Mouse (Mus musculus): Measurements from ENCODE around the gene 4930590J08Rik.

Gene 4930590J08Rik

GRCm38 (mm10) chr6:91963429-91963828, 60.8 kb downstream of the 4930590J08Rik start:
- DNase-seq (ENCODE audit: low read depth, low spot score): no peak

GRCm38 (mm10) chr6:91965060-91965459, 62.5 kb downstream of the 4930590J08Rik start:
- DNase-seq (ENCODE audit: low read depth, low spot score): no peak

- DNase-seq (ENCODE audit: low read depth, low spot score): no peak
Measured at GRCm38 (mm10) chr6:91966006-91966405, 63.4 kb downstream of the 4930590J08Rik start.

GRCm38 (mm10) chr6:91972201-91972646, 69.6 kb downstream of the 4930590J08Rik start:
- no peak for DNase-seq (ENCODE audit: low read depth, low spot score)

GRCm38 (mm10) chr6:91973972-91974371, 71.4 kb downstream of the 4930590J08Rik start:
- DNase-seq (ENCODE audit: low read depth, low spot score): no peak

- DNase-seq (ENCODE audit: low read depth, low spot score): no peak
Measured at GRCm38 (mm10) chr6:91978371-91979300, 76.0 kb downstream of the 4930590J08Rik start, which contains the start of gene Fgd5. Gene Fgd5 (plus strand): TSS chr6:91978878.

- no peak for DNase-seq (ENCODE audit: low read depth, low spot score)
Measured at GRCm38 (mm10) chr6:91979301-91979996, 76.8 kb downstream of the 4930590J08Rik start.

- DNase-seq (ENCODE audit: low read depth, low spot score): no peak
Measured at GRCm38 (mm10) chr6:91980011-91980410, 77.4 kb downstream of the 4930590J08Rik start.

GRCm38 (mm10) chr6:91990101-91990500, 87.5 kb downstream of the 4930590J08Rik start:
- no peak for DNase-seq (ENCODE audit: low read depth, low spot score)

- DNase-seq (ENCODE audit: low read depth, low spot score): no peak
Measured at GRCm38 (mm10) chr6:91992823-91993222, 90.2 kb downstream of the 4930590J08Rik start.

- DNase-seq (ENCODE audit: low read depth, low spot score): no peak
Measured at GRCm38 (mm10) chr6:91993795-91994505, 91.3 kb downstream of the 4930590J08Rik start.

- DNase-seq (ENCODE audit: low read depth, low spot score): no peak
Measured at GRCm38 (mm10) chr6:91996072-91996471, 93.5 kb downstream of the 4930590J08Rik start.
